Mouse (Mus musculus): Measurements from ENCODE around the gene Gm20661.

Gm20661 gene

DNA sequence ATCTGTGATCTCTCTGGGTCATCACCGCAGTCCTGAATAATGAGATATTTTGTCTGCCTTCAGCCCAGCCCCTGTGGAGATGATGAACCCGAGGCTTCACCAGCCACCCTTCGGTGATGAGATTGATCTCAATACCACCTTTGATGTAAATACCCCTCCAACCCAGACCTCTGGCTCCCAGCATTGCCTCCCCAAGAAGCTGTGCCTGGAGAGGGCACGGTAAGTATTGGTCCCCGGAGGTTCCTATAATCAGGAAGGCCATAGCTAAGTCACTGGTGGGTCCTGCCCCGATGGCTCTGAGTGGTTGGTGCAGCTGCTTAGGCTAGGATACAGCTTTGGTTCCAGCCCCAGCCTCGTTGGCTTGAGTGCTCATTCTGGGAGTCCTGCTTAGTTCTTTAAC is 14.3 kb upstream of the Gm20661 start:
- DNase-seq (ENCODE audit: low spot score), result no peak

DNA sequence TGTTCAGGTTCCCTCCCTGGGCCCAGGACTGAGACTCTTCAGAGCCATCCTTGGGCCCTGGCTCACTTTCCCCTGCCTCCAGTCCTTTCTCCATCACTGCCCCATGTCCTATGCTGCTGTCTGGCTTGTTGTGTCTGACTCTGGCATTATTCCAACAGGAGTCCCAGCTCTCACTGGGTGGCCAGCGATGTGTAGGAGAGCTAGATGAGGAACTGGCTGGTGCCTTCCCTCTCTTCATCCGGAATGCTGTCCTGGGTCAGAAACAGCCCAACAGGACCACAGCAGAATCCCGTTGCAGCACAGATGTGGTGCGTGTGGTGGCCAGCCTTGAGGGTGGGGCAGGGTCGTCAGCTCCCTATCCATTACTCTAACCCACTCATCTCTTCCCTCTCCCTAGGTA is 12.5 kb upstream of the Gm20661 start:
- no peak for DNase-seq (ENCODE audit: low spot score)

GRCm38 (mm10) chr9:107971690-107972541 is 10.9 kb upstream of the Gm20661 start:
- no peak for DNase-seq (ENCODE audit: low spot score)

GRCm38 (mm10) chr9:107974491-107975171 is 8.2 kb upstream of the Gm20661 start:
- DNase-seq (ENCODE audit: low spot score), result no peak

DNA sequence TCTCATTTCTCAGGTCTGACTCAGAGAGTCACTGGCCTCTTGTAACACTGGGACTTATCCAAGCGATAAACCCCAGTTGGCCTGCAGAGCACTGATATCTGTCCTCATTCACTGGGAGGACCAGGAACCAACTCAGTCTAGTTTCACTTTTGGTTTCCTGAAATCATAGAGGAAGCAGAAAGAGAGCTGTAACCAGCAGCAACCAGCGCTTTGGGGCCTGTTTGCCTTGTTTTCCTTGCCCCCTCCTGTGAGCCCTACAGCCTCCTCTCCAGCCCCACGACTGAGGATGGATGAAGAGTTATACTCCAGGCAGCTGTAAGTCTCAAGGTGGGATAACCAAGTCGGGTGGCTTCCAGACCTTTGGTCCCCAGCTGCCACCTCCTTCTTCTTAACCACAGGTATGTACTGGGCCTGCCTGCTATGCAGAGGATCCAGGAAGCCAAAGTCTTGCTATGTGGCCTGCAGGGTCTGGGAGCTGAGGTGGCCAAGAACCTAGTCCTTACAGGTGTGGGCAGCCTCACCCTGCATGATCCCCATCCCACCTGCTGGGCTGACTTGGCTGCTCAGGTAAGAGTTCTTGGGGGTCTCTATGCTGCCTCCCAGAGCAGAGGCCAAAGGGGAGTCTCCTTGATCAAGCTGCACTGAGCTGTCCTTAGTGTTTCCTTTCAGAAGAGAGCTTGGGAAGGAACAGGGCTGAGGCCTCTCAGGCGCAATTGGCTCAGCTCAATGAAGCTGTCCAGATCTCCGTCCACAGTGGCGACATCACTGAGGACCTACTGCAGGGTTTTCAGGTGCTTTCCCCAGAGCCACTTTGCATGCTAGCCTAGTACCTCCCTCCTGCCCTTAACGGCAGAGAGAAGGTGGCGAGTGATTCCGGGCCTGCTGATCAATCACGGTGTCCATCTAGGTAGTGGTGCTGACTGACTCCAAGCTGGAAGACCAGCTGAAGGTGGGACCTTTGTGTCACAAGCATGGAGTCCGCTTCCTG is 7.2 kb upstream of the Gm20661 start, which contains the start of gene Uba7:
Gene Uba7, plus strand, starts transcription at position 107 of the 988 bp plus-strand sequence.
- no peak for DNase-seq (ENCODE audit: low spot score)

- no peak for DNase-seq (ENCODE audit: low spot score)
Observed at GRCm38 (mm10) chr9:107978815-107979214, 4.0 kb upstream of the Gm20661 start.

GRCm38 (mm10) chr9:107981684-107982605 is 913 bp upstream of the Gm20661 start:
- DNase-seq (ENCODE audit: low spot score), result no peak

DNA sequence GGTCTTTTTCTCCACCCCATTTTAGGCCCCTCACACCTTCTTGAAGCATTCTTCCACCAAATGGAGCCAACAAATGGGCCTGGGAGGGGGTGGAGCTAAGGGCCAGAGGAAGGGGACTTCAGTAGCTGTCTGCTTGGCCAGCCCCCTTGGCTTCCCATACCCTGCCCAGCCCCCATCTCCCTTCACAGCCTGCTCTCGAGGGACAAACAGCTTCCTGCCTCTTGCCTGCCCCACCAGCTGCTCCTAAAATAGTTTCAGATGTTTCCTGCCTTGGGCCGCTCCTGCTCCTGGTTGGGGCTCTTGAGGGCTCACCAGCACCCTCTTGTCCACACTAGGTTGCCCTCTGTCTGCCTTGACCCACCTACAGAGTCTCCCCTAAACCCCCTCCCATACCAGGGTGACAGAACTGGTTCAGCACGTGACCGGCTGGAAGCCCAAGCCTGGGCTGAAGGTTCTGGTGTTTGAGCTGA is 598 bp downstream of the Gm20661 start:
- no peak for DNase-seq (ENCODE audit: low spot score)

DNA sequence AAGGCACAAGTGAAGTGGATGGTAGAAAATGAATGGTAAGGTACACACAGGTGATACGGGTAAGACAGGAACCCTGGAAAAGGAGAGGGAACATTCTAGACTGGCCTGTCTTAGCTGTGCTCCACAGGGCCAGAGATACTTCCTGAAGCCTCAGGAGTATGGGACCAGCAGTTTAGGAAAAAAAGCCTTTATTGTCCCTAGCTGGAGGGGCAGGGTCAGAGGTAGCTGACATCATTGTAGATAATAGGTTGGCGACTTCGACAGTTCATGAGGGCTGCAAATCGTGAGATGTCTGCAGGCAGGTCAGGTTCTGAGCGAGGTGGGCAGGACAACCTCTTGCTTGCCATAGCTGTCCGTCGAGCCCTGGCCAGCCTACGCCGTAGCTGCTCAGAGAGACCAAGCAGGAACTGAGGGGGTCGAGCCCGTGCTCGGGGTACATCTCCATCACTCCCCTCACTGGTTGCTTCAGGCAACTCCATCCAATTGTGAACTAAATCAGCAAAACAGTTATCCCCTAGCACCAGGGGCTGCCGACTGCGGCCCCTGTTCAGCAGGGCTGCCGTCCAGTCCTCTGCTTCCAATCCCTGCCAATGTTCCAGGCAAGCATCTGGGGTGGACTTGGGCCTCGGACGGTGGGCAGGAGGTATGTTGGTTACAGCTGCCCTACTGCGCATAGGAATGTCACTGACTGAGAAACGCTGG is 1.3 kb downstream of the Gm20661 start:
- no peak for DNase-seq (ENCODE audit: low spot score)

DNA sequence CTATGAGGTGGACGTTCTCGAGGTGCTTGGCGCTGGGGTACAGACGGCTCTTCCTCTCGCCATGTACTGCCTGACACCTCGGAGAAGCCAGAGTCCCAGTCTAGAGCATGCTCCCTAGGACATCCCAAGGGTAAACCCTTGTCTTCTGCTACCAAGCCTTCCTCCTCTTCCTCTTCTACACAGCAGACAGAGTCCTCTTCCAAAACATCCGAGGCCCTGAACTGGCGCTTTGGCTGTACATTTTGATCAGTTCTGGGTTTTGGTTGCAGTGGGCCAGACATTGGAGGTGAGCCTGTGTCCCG is 1.8 kb downstream of the Gm20661 start:
- DNase-seq (ENCODE audit: low spot score), result no peak

DNA sequence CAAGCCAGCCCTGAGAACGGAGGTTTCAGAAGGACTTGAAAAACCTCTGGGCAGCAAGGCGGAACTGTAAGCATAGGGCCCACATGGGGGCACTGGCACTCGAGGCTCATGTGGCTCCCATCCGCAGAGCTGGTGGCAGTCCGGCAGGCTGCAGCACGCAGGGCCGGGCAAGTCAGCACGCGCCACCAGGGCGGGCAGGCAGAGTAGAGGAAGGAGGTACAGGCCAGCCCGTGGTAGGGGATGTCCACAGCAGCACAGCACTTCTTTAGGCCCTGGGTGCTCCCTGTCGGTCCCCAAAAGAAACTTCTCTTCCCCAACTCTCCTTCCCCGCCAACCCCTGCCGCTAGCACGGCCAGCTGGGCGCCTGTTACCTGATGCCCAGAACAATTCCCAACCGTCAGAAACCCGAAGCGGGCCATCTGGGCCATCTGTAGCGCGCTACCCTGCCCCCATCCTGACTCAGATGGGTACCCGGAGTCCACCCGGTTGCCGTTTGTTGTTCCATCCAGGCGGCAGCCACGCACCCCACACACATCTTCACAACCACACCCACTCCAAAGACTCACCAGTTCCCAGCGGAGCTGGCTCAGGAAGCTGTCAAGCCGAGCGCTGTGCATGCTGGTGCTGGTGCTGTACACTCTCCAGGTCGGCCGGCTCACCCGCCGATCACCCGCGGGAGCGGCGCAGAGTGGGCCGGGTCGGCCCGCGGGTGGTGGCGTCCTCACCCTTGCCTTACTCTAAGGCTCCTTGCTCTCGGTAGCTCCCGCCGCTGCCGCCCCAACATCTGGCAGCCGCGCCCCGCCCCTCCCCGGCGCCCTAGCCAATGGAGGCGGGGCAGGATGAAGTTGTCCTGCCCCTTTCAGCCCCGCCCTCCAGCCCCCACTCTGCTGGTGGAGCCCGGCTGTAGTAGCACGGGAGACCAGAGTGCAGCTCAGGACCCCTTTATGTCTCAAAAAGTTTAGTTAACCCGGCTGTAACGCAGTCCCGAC is 2.6 kb downstream of the Gm20661 start, which contains the start of gene Inka1:
Gene Inka1, minus strand, starts transcription at position 749 of the 989 bp plus-strand sequence.
- peak; percentile 67 for DNase-seq (ENCODE audit: low spot score)

GRCm38 (mm10) chr9:107986376-107986775 is 3.5 kb downstream of the Gm20661 start:
- DNase-seq (ENCODE audit: low spot score), result peak; percentile 62

GRCm38 (mm10) chr9:107987950-107988349 is 5.1 kb downstream of the Gm20661 start:
- DNase-seq (ENCODE audit: low spot score), result no peak

- no peak for DNase-seq (ENCODE audit: low spot score)
Observed at GRCm38 (mm10) chr9:107992197-107992596, 9.3 kb downstream of the Gm20661 start, which contains the start of gene Cdhr4. Gene Cdhr4, plus strand, starts transcription at chr9:107992497.

- DNase-seq (ENCODE audit: low spot score), result no peak
Observed at GRCm38 (mm10) chr9:107993013-107993412, 10.2 kb downstream of the Gm20661 start.

- DNase-seq (ENCODE audit: low spot score), result no peak
Observed at GRCm38 (mm10) chr9:107994464-107994863, 11.6 kb downstream of the Gm20661 start.

DNA sequence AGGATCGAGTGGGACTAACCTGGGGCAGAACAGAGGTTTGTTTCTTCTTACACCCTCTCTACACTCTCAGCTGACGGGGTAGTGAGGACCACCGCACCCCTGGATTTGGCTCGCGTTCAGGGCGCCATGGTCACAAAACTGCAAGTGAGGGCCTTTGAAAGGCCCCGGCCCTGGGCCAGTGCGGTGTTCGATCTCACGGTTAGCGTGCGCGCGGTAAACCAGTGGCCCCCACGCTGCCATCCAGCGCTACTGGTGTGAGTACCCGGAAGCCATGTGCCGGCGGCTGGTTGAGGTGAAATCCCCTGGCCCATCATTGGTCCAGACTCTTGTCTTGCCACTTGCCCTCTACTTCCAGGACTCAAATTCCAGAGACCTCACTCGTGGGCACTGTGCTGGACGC is 12.7 kb downstream of the Gm20661 start:
- DNase-seq (ENCODE audit: low spot score), result no peak

DNA sequence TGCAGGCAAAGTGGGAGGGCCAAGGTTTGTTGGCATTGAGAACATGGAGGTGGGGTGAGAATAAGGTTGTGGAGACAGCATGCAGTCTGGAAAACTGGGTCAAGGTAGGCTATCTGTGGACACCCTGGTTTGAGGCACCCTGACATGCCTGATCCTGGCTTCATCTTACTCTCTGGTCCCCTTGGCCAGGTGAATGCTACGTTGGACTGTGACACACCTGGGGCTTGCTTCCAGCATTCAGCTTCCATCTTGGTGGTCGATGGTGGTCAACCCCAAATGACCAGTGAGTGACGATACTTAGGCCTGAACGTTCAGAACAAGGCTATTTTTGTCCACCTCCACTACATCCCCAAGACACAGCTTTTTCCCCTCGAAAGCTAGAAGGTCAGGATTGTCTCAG is 13.2 kb downstream of the Gm20661 start, which contains the start of gene Gm20662:
Gene Gm20662, plus strand, starts transcription at position 301 of the 400 bp plus-strand sequence.
- DNase-seq (ENCODE audit: low spot score), result no peak
